Mouse (Mus musculus) ovary, adult 18-20 months (tissue): Measurements from ENCODE around the gene Ralgps2.

Experiments
- DNase-seq: peaks from one replicate; pipeline ENCODE4 v3.0.0; 2022; ENCODE audit warnings: low spot score, mixed read lengths

Ralgps2 gene

GRCm38 (mm10) chr1:156905660-156906059 lies 33.8 kb downstream of the Ralgps2 start:
- DNase-seq: no peak

- DNase-seq: no peak
Measured at GRCm38 (mm10) chr1:156903899-156904298, 35.5 kb downstream of the Ralgps2 start.

GRCm38 (mm10) chr1:156901689-156902088 lies 37.7 kb downstream of the Ralgps2 start:
- no peak for DNase-seq

GRCm38 (mm10) chr1:156891561-156891960 lies 47.9 kb downstream of the Ralgps2 start:
- DNase-seq: no peak

- no peak for DNase-seq
Measured at GRCm38 (mm10) chr1:156888830-156889229, 50.6 kb downstream of the Ralgps2 start.

GRCm38 (mm10) chr1:156885879-156886278 lies 53.5 kb downstream of the Ralgps2 start:
- no peak for DNase-seq

GRCm38 (mm10) chr1:156884782-156885181 lies 54.6 kb downstream of the Ralgps2 start:
- no peak for DNase-seq

- DNase-seq: no peak
Measured at GRCm38 (mm10) chr1:156870616-156871015, 68.8 kb downstream of the Ralgps2 start.

GRCm38 (mm10) chr1:156870028-156870427 lies 69.4 kb downstream of the Ralgps2 start:
- no peak for DNase-seq

GRCm38 (mm10) chr1:156864240-156864639 lies 75.2 kb downstream of the Ralgps2 start:
- no peak for DNase-seq

- no peak for DNase-seq
Measured at GRCm38 (mm10) chr1:156863726-156864125, 75.7 kb downstream of the Ralgps2 start.

GRCm38 (mm10) chr1:156861475-156862043 lies 77.9 kb downstream of the Ralgps2 start:
- no peak for DNase-seq

- no peak for DNase-seq
Measured at GRCm38 (mm10) chr1:156860266-156860665, 79.2 kb downstream of the Ralgps2 start.

GRCm38 (mm10) chr1:156859711-156860250 lies 79.6 kb downstream of the Ralgps2 start:
- DNase-seq: no peak

- no peak for DNase-seq
Measured at GRCm38 (mm10) chr1:156859156-156859555, 80.3 kb downstream of the Ralgps2 start.

- DNase-seq: no peak
Measured at GRCm38 (mm10) chr1:156856666-156857065, 82.8 kb downstream of the Ralgps2 start.

GRCm38 (mm10) chr1:156854558-156854957 lies 84.9 kb downstream of the Ralgps2 start:
- no peak for DNase-seq

- DNase-seq: no peak
Measured at GRCm38 (mm10) chr1:156852872-156853271, 86.6 kb downstream of the Ralgps2 start.

- DNase-seq: no peak
Measured at GRCm38 (mm10) chr1:156852409-156852808, 87.0 kb downstream of the Ralgps2 start.

- no peak for DNase-seq
Measured at GRCm38 (mm10) chr1:156847098-156847497, 92.3 kb downstream of the Ralgps2 start.

- DNase-seq: no peak
Measured at GRCm38 (mm10) chr1:156841625-156842339, 97.6 kb downstream of the Ralgps2 start.

GRCm38 (mm10) chr1:156838695-156839094 lies 100.7 kb downstream of the Ralgps2 start:
- DNase-seq: peak; percentile 41

- DNase-seq: no peak
Measured at GRCm38 (mm10) chr1:156838177-156838576, 101.2 kb downstream of the Ralgps2 start, which contains the start of gene Angptl1. TSS of gene Angptl1 (plus strand) at chr1:156838562.
